9 mouse cellular contexts compared by ENCODE assay signal in the genomic region with DNA sequence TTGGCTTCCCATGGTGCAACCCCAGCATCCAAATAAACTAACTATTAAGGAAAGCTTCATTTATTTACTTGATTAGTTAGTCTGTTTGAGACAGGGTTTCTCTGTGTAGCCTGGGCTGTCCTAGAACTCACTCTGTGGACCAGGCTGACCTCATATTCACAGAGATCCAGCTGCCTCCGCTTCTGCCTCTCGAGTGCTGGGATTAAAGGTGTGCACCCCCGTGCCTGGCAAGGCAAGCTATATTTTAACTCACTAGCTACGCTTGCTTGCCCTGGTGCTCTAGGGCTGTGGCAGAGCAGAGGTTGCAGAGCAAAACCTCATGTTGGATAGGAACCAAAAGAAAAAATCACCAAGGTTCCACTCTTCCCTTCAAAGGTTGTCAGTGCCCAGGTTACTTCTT. TPM values are rescaled to one million over a fixed set of nuclear protein-coding genes. Genes with fewer than 3 reads are reported as not detected.
DNase-seq lines count a peak whose midpoint lies in the region; ATAC-seq lines count a peak whose summit lies in the region.
"Had no signal": no experiment of that assay in that cellular context is flagged by ENCODE, and none has a peak within 500 bp of the region (broad histone marks: within the 10 kb centered on the region; RNA-seq: fewer than 3 reads in every experiment).

No protein-coding gene starts in this region.

- peak overlapping the region; percentile 51; the same call in 1 of the 2 replicates for H3K9ac ChIP-seq in neural tube, embryonic 11.5 days (ENCODE audit: low read length)
- peak overlapping the region; percentile 58 for H3K9ac ChIP-seq in hindbrain, embryonic 15.5 days
- 0 out of 2 replicates have a peak overlapping the region, but pooled peaks have one; percentile 31 for H3K9ac ChIP-seq in limb, embryonic 15.5 days

- H3K4me1 ChIP-seq in neural tube, embryonic 11.5 days (ENCODE audit: control insufficient read depth, insufficient read depth, low read length) = peaks cover 4% of the 10 kb centered on the region; the same call in 1 of the 2 replicates
- H3K4me1 ChIP-seq in hindbrain, embryonic 15.5 days (replicated peaks) = peaks cover 23% of the 10 kb centered on the region
- H3K4me1 ChIP-seq in limb, embryonic 15.5 days = peaks cover 8% of the 10 kb centered on the region

- WGBS in neural tube, embryonic 11.5 days = 72% methylated on average over 4 of the region's 4 CpGs
- 53% methylated on average over 4 of the region's 4 CpGs for WGBS in hindbrain, embryonic 15.5 days
- 38% methylated on average over 4 of the region's 4 CpGs for WGBS in limb, embryonic 15.5 days

- H3K9me3 ChIP-seq in neural tube, embryonic 11.5 days (ENCODE audit: control insufficient read depth, low read length) = no peaks in the 10 kb centered on the region
- no peaks in the 10 kb centered on the region for H3K9me3 ChIP-seq in hindbrain, embryonic 15.5 days
- no peaks in the 10 kb centered on the region for H3K9me3 ChIP-seq in limb, embryonic 15.5 days

- H3K27me3 ChIP-seq in neural tube, embryonic 11.5 days (ENCODE audit: control insufficient read depth, insufficient read depth, low read length) = no peaks in the 10 kb centered on the region
- H3K27me3 ChIP-seq in hindbrain, embryonic 15.5 days = no peaks in the 10 kb centered on the region
- no peaks in the 10 kb centered on the region for H3K27me3 ChIP-seq in limb, embryonic 15.5 days

- peak overlapping the region; percentile 42 for H3K4me3 ChIP-seq in neural tube, embryonic 11.5 days (ENCODE audit: low read depth, low read length)
- peak overlapping the region; percentile 52 for H3K4me3 ChIP-seq in hindbrain, embryonic 15.5 days
- H3K4me3 ChIP-seq in limb, embryonic 15.5 days = peak overlapping the region; percentile 43

- H3K36me3 ChIP-seq in neural tube, embryonic 11.5 days (ENCODE audit: control insufficient read depth, insufficient read depth, low read length) = no peaks in the 10 kb centered on the region
- 0 out of 2 replicates have a peak, but pooled peaks cover 5% of the 10 kb centered on the region for H3K36me3 ChIP-seq in hindbrain, embryonic 15.5 days
- H3K36me3 ChIP-seq in limb, embryonic 15.5 days = no peaks in the 10 kb centered on the region

- no peak for DNase-seq in neural tube, embryonic 11.5 days (ENCODE audit: low spot score)
- DNase-seq in neural tube, embryonic 10.5 days (ENCODE audit: extremely low spot score, low spot score) = no peak
- DNase-seq in adrenal gland, postnatal 25 days = no peak
- DNase-seq in adrenal gland, postnatal 36 days = no peak
- no peak for DNase-seq in layer of hippocampus, adult 11-12 months (ENCODE audit: low spot score)
- DNase-seq in cerebellum, postnatal 14 days = no peak
- DNase-seq: adrenal gland, adult 8-10 months had no signal

- H3K27ac ChIP-seq in neural tube, embryonic 11.5 days (ENCODE audit: low read depth, low read length) = no peak overlapping the region
- H3K27ac ChIP-seq in hindbrain, embryonic 15.5 days (replicated peaks) = peak overlapping the region; percentile 89
- H3K27ac ChIP-seq in limb, embryonic 15.5 days = 0 out of 2 replicates have a peak overlapping the region, but pooled peaks have one; percentile 1

- ATAC-seq in neural tube, embryonic 11.5 days (ENCODE audit: insufficient read depth, low FRiP score, low TSS enrichment) = no peak
- no peak for ATAC-seq in hindbrain, embryonic 15.5 days (ENCODE audit: low FRiP score, low read depth)
- no peak for ATAC-seq in limb, embryonic 15.5 days (ENCODE audit: insufficient number of reproducible peaks, low FRiP score, low TSS enrichment, low read depth)

- H3K4me2 ChIP-seq in neural tube, embryonic 11.5 days (ENCODE audit: low read depth) = peak overlapping the region; percentile 50
- H3K4me2 ChIP-seq in hindbrain, embryonic 15.5 days = peak overlapping the region; percentile 62
- H3K4me2 ChIP-seq in limb, embryonic 15.5 days = peak overlapping the region; percentile 56

RNA-seq across cellular contexts. Expression of gene Odf4, which starts 13.6 kb away (rescaled TPM):
- not detected in 2 replicates for polyA plus RNA-seq in neural tube, embryonic 11.5 days (2014; fragmentation: Nextera tagmentation; extraction: Ambion mirVana)
- polyA plus RNA-seq in hindbrain, embryonic 15.5 days (2015; fragmentation: Nextera tagmentation; extraction: Ambion mirVana) = 0.60 and 1.2 TPM in 2 replicates
- polyA plus RNA-seq in limb, embryonic 15.5 days (2015; fragmentation: Nextera tagmentation; extraction: Ambion mirVana) = not detected in 2 replicates
- total RNA-seq in adrenal gland, postnatal 25 days (2021) = 0.70 TPM in 1 of 2 replicates, not detected in the other
- total RNA-seq in adrenal gland, postnatal 36 days (2021) = under 1 TPM in 1 of 2 experiments, not detected in 1; 0.46 TPM

RNA-seq across cellular contexts. Expression of gene Arhgef15, which starts 16.8 kb away (rescaled TPM):
- 6.8 and 6.9 TPM in 2 replicates for polyA plus RNA-seq in neural tube, embryonic 11.5 days (2014; fragmentation: Nextera tagmentation; extraction: Ambion mirVana)
- 21.8 and 25.3 TPM in 2 replicates for polyA plus RNA-seq in hindbrain, embryonic 15.5 days (2015; fragmentation: Nextera tagmentation; extraction: Ambion mirVana)
- polyA plus RNA-seq in limb, embryonic 15.5 days (2015; fragmentation: Nextera tagmentation; extraction: Ambion mirVana) = 7.8 and 8.8 TPM in 2 replicates
- total RNA-seq in adrenal gland, postnatal 25 days (2021) = 18.7 and 23.4 TPM in 2 replicates
- total RNA-seq in adrenal gland, postnatal 36 days (2021) = 10 to 100 TPM; 14.8 to 19.9 TPM

RNA-seq across cellular contexts. Expression of gene Slc25a35, which starts 27.4 kb away (rescaled TPM):
- polyA plus RNA-seq in neural tube, embryonic 11.5 days (2014; fragmentation: Nextera tagmentation; extraction: Ambion mirVana) = 1.4 and 2.1 TPM in 2 replicates
- 1.7 and 2.1 TPM in 2 replicates for polyA plus RNA-seq in hindbrain, embryonic 15.5 days (2015; fragmentation: Nextera tagmentation; extraction: Ambion mirVana)
- polyA plus RNA-seq in limb, embryonic 15.5 days (2015; fragmentation: Nextera tagmentation; extraction: Ambion mirVana) = 2.1 and 2.3 TPM in 2 replicates
- total RNA-seq in adrenal gland, postnatal 25 days (2021) = 32.0 and 35.4 TPM in 2 replicates
- 10 to 100 TPM; 28.8 to 36.4 TPM for total RNA-seq in adrenal gland, postnatal 36 days (2021)

RNA-seq across cellular contexts. Expression of gene Rangrf, which starts 34.5 kb away (rescaled TPM):
- polyA plus RNA-seq in neural tube, embryonic 11.5 days (2014; fragmentation: Nextera tagmentation; extraction: Ambion mirVana) = 60.4 and 62.5 TPM in 2 replicates
- polyA plus RNA-seq in hindbrain, embryonic 15.5 days (2015; fragmentation: Nextera tagmentation; extraction: Ambion mirVana) = 29.8 and 34.3 TPM in 2 replicates
- 39.0 and 42.1 TPM in 2 replicates for polyA plus RNA-seq in limb, embryonic 15.5 days (2015; fragmentation: Nextera tagmentation; extraction: Ambion mirVana)
- 20.7 and 22.4 TPM in 2 replicates for total RNA-seq in adrenal gland, postnatal 25 days (2021)
- 10 to 100 TPM; 22.5 to 23.3 TPM for total RNA-seq in adrenal gland, postnatal 36 days (2021)

RNA-seq across cellular contexts. Expression of gene Rpl26, which starts 39.1 kb away (rescaled TPM):
- 822 and 906 TPM in 2 replicates for polyA plus RNA-seq in neural tube, embryonic 11.5 days (2014; fragmentation: Nextera tagmentation; extraction: Ambion mirVana)
- 557 and 622 TPM in 2 replicates for polyA plus RNA-seq in hindbrain, embryonic 15.5 days (2015; fragmentation: Nextera tagmentation; extraction: Ambion mirVana)
- polyA plus RNA-seq in limb, embryonic 15.5 days (2015; fragmentation: Nextera tagmentation; extraction: Ambion mirVana) = 838 and 986 TPM in 2 replicates
- 1,094 and 1,140 TPM in 2 replicates for total RNA-seq in adrenal gland, postnatal 25 days (2021)
- 1,000 to 10,000 TPM; 1,232 to 1,254 TPM for total RNA-seq in adrenal gland, postnatal 36 days (2021)
